Mouse (Mus musculus) embryonic facial prominence, embryonic 15.5 days (tissue): ENCODE results near the gene Adgrf5. TPM values are rescaled to one million over a fixed set of nuclear protein-coding genes. Genes with fewer than 3 reads are reported as not detected.
A peak's percentile ranks its signal among the peaks of the same experiment; 100 is the strongest.
"Not testable (repeated sequence)": the region's sequence is repeated elsewhere in the genome, so short reads cannot be mapped to it uniquely, and the experiment has no call there.

Source experiments
- ATAC-seq: fragments of 200-750 bp; cut with Nextera tagmentation; 2 replicates; pipeline ENCODE4 v1.8.0; 2017; ENCODE audit warnings: low read depth, moderate TSS enrichment; ENCODE audit not compliant: insufficient number of reproducible peaks, low FRiP score, low TSS enrichment
- H3K27ac ChIP-seq: fragments of 300-500 bp; sonication (generic); replicated peaks from 2 replicates; pipeline ENCODE4 v1.5.1; 2015; ENCODE audit warnings: mild to moderate bottlenecking, inconsistent platforms
- H3K27me3 ChIP-seq: fragments of 300-500 bp; sonication (generic); 2 replicates; pipeline ENCODE4 v1.6.1; 2015; ENCODE audit warnings: inconsistent platforms
- H3K36me3 ChIP-seq: fragments of 300-500 bp; sonication (generic); 2 replicates; pipeline ENCODE4 v1.6.1; 2015; ENCODE audit warnings: mild to moderate bottlenecking, inconsistent platforms
- H3K4me1 ChIP-seq: fragments of 300-500 bp; sonication (generic); 2 replicates; pipeline ENCODE4 v1.6.1; 2015; ENCODE audit warnings: inconsistent platforms
- H3K4me2 ChIP-seq: fragments of 300-500 bp; sonication (generic); replicated peaks from 2 replicates; pipeline ENCODE4 v1.6.1; 2015; ENCODE audit warnings: mild to moderate bottlenecking, inconsistent platforms
- H3K4me3 ChIP-seq: fragments of 300-500 bp; sonication (generic); replicated peaks from 2 replicates; pipeline ENCODE4 v1.5.1; 2015; ENCODE audit warnings: mild to moderate bottlenecking, inconsistent platforms
- H3K9ac ChIP-seq: fragments of 300-500 bp; sonication (generic); 2 replicates; pipeline ENCODE4 v1.6.1; 2015; ENCODE audit warnings: inconsistent platforms
- H3K9me3 ChIP-seq: fragments of 300-500 bp; sonication (generic); replicated peaks from 2 replicates; pipeline ENCODE4 v1.6.1; 2016; ENCODE audit warnings: inconsistent platforms
- WGBS: fragments of 180-500 bp; shearing (Covaris S2); methylation state at CpG from one replicate; pipeline ENCODE4 v1.1.7; 2015; 5-methylcytosine and 5-hydroxymethylcytosine counted together
- polyA plus RNA-seq: library from polyadenylated mRNA; unstranded; fragments of >200 nt; fragmentation: Nextera tagmentation; extraction: Ambion mirVana; gene quantifications from 2 replicates; pipeline ENCODE4 v1.2.1, GENCODE M21; 2015

Gene Adgrf5
- polyA plus RNA-seq, 1 experiment from 2014 or later: 10.9 TPM

GRCm38 (mm10) chr17:43346499-43346898 lies 13.8 kb upstream of the Adgrf5 start:
- WGBS: 92% methylated on average over 2 of the region's 2 CpGs
- not testable (repeated sequence) for H3K36me3 ChIP-seq, ATAC-seq, H3K4me2 ChIP-seq, H3K27me3 ChIP-seq, H3K27ac ChIP-seq, H3K9ac ChIP-seq, H3K9me3 ChIP-seq, H3K4me3 ChIP-seq, H3K4me1 ChIP-seq

- Histone ChIP-seq H3K4me2 (no peak overlapping the region), H3K27ac (peak overlapping the region; percentile 34; the same call in 1 of the 2 replicates), H3K4me3 (no peak overlapping the region), H3K27me3 (no peaks in the 10 kb centered on the region), H3K36me3 (no peaks in the 10 kb centered on the region), H3K9ac (no peak overlapping the region), H3K4me1 (peaks cover 10% of the 10 kb centered on the region; the same call in 1 of the 2 replicates), H3K9me3 (no peaks in the 10 kb centered on the region)
- ATAC-seq: no peak
- WGBS: 12% methylated on average over 9 of the region's 9 CpGs
Observed at GRCm38 (mm10) chr17:43357902-43358539, 2.2 kb upstream of the Adgrf5 start.

GRCm38 (mm10) chr17:43361021-43361420 lies 770 bp downstream of the Adgrf5 start:
- Histone ChIP-seq H3K9ac (no peak overlapping the region), H3K27me3 (no peaks in the 10 kb centered on the region), H3K36me3 (no peaks in the 10 kb centered on the region), H3K4me2 (no peak overlapping the region), H3K4me1 (peaks cover 10% of the 10 kb centered on the region; the same call in 1 of the 2 replicates), H3K9me3 (no peaks in the 10 kb centered on the region), H3K27ac (no peak overlapping the region), H3K4me3 (no peak overlapping the region; the same call in 1 of the 2 replicates)
- ATAC-seq: no peak
- WGBS: 71% methylated on average over 11 of the region's 11 CpGs

- Histone ChIP-seq H3K27ac (no peak overlapping the region), H3K27me3 (no peaks in the 10 kb centered on the region), H3K9me3 (no peaks in the 10 kb centered on the region), H3K4me2 (no peak overlapping the region), H3K4me1 (peaks cover 10% of the 10 kb centered on the region; the same call in 1 of the 2 replicates), H3K4me3 (0 out of 2 replicates have a peak overlapping the region, but pooled peaks have one; percentile 3), H3K36me3 (no peaks in the 10 kb centered on the region), H3K9ac (no peak overlapping the region)
- no peak for ATAC-seq
- 63% methylated on average over 11 of the region's 11 CpGs for WGBS
Observed at GRCm38 (mm10) chr17:43362362-43362761, 2.1 kb downstream of the Adgrf5 start.

- no peaks in the 10 kb centered on the region for H3K9me3 ChIP-seq
- H3K27me3 ChIP-seq: no peaks in the 10 kb centered on the region
- H3K36me3 ChIP-seq: no peaks in the 10 kb centered on the region
- ATAC-seq: no peak
- H3K4me1 ChIP-seq: peaks cover 10% of the 10 kb centered on the region; the same call in 1 of the 2 replicates
- H3K9ac ChIP-seq: no peak overlapping the region
- 63% methylated on average over 6 of the region's 6 CpGs for WGBS
- no peak overlapping the region for H3K4me3 ChIP-seq
- no peak overlapping the region for H3K27ac ChIP-seq
- no peak overlapping the region for H3K4me2 ChIP-seq
Observed at GRCm38 (mm10) chr17:43362881-43363280, 2.6 kb downstream of the Adgrf5 start.

- H3K4me2 ChIP-seq: no peak overlapping the region
- no peak overlapping the region for H3K27ac ChIP-seq
- H3K9me3 ChIP-seq: no peaks in the 10 kb centered on the region
- H3K36me3 ChIP-seq: no peaks in the 10 kb centered on the region
- H3K4me1 ChIP-seq: 0 out of 2 replicates have a peak, but pooled peaks cover 6% of the 10 kb centered on the region
- H3K9ac ChIP-seq: no peak overlapping the region
- H3K4me3 ChIP-seq: no peak overlapping the region
- no peak for ATAC-seq
- H3K27me3 ChIP-seq: no peaks in the 10 kb centered on the region
- WGBS: 60% methylated on average over 6 of the region's 6 CpGs
Observed at GRCm38 (mm10) chr17:43363921-43364320, 3.7 kb downstream of the Adgrf5 start.

GRCm38 (mm10) chr17:43365297-43365696 lies 5.0 kb downstream of the Adgrf5 start:
- no peak overlapping the region for H3K27ac ChIP-seq
- WGBS: 79% methylated on average over 6 of the region's 6 CpGs

GRCm38 (mm10) chr17:43366486-43366885 lies 6.2 kb downstream of the Adgrf5 start:
- no peaks in the 10 kb centered on the region for H3K4me1 ChIP-seq
- H3K9ac ChIP-seq: no peak overlapping the region
- ATAC-seq: no peak
- WGBS: 72% methylated on average over 9 of the region's 9 CpGs
- no peak overlapping the region for H3K4me2 ChIP-seq
- H3K36me3 ChIP-seq: no peaks in the 10 kb centered on the region
- no peak overlapping the region for H3K27ac ChIP-seq
- no peaks in the 10 kb centered on the region for H3K9me3 ChIP-seq
- H3K27me3 ChIP-seq: no peaks in the 10 kb centered on the region
- no peak overlapping the region for H3K4me3 ChIP-seq

More at GRCm38 (mm10) chr17:43365297-43365696, 5.0 kb downstream of the Adgrf5 start:
- H3K36me3 ChIP-seq: no peaks in the 10 kb centered on the region
- H3K4me2 ChIP-seq: no peak overlapping the region
- H3K9ac ChIP-seq: no peak overlapping the region
- no peaks in the 10 kb centered on the region for H3K27me3 ChIP-seq
- no peak for ATAC-seq
- no peak overlapping the region for H3K4me3 ChIP-seq
- 0 out of 2 replicates have a peak, but pooled peaks cover 3% of the 10 kb centered on the region for H3K4me1 ChIP-seq
- H3K9me3 ChIP-seq: no peaks in the 10 kb centered on the region

GRCm38 (mm10) chr17:43368171-43368576 lies 7.9 kb downstream of the Adgrf5 start:
- H3K36me3 ChIP-seq: no peaks in the 10 kb centered on the region
- H3K4me2 ChIP-seq: no peak overlapping the region
- 67% methylated on average over 5 of the region's 5 CpGs for WGBS
- no peaks in the 10 kb centered on the region for H3K4me1 ChIP-seq
- ATAC-seq: no peak
- H3K27me3 ChIP-seq: no peaks in the 10 kb centered on the region
- no peaks in the 10 kb centered on the region for H3K9me3 ChIP-seq
- H3K4me3 ChIP-seq: no peak overlapping the region
- no peak overlapping the region for H3K9ac ChIP-seq
- H3K27ac ChIP-seq: no peak overlapping the region

GRCm38 (mm10) chr17:43372604-43373003 lies 12.4 kb downstream of the Adgrf5 start:
- Histone ChIP-seq H3K4me1 (no peaks in the 10 kb centered on the region), H3K27ac (no peak overlapping the region), H3K4me2 (no peak overlapping the region), H3K27me3 (no peaks in the 10 kb centered on the region), H3K9me3 (no peaks in the 10 kb centered on the region), H3K4me3 (no peak overlapping the region), H3K36me3 (no peaks in the 10 kb centered on the region), H3K9ac (no peak overlapping the region)
- ATAC-seq: no peak
- WGBS: 70% methylated on average over 4 of the region's 4 CpGs

- Histone ChIP-seq H3K27ac (no peak overlapping the region), H3K9me3 (no peaks in the 10 kb centered on the region), H3K9ac (no peak overlapping the region), H3K4me3 (no peak overlapping the region), H3K4me1 (no peaks in the 10 kb centered on the region), H3K27me3 (no peaks in the 10 kb centered on the region), H3K36me3 (no peaks in the 10 kb centered on the region), H3K4me2 (no peak overlapping the region)
- ATAC-seq: no peak
- whole genome bisulfite sequencing: 64% methylated on average over 4 of the region's 4 CpGs
Observed at GRCm38 (mm10) chr17:43374020-43374419, 13.8 kb downstream of the Adgrf5 start.

GRCm38 (mm10) chr17:43376527-43376926 lies 16.3 kb downstream of the Adgrf5 start:
- Histone ChIP-seq H3K9me3 (no peaks in the 10 kb centered on the region), H3K9ac (no peak overlapping the region), H3K27me3 (no peaks in the 10 kb centered on the region), H3K27ac (no peak overlapping the region), H3K4me1 (no peaks in the 10 kb centered on the region), H3K36me3 (no peaks in the 10 kb centered on the region), H3K4me2 (no peak overlapping the region), H3K4me3 (no peak overlapping the region)
- WGBS: 54% methylated on average over 5 of the region's 5 CpGs
- no peak for ATAC-seq
